Mouse (Mus musculus) CD8-positive naive resting alpha-beta T cell, adult 2 months (primary cell): ENCODE data around the gene Cdc42bpb.

ENCODE experiments used
- DNase-seq, 2 experiments: peaks; one replicate each; pipeline ENCODE4 v3.0.0; 2022; ENCODE audit warnings: low read depth in 2 of 2, low spot score in 2 of 2

Cdc42bpb gene

GRCm38 (mm10) chr12:111301322-111302017 lies 76.0 kb downstream of the Cdc42bpb start:
- no peak for DNase-seq

GRCm38 (mm10) chr12:111293025-111293424 lies 84.5 kb downstream of the Cdc42bpb start:
- DNase-seq: no peak

- DNase-seq: no peak
Observed at GRCm38 (mm10) chr12:111284532-111284931, 93.0 kb downstream of the Cdc42bpb start.

GRCm38 (mm10) chr12:111283573-111283972 lies 93.9 kb downstream of the Cdc42bpb start:
- no peak for DNase-seq

- DNase-seq: no peak
Observed at GRCm38 (mm10) chr12:111276371-111276770, 101.1 kb downstream of the Cdc42bpb start.

GRCm38 (mm10) chr12:111275150-111275841 lies 102.2 kb downstream of the Cdc42bpb start:
- no peak for DNase-seq

GRCm38 (mm10) chr12:111274447-111275149 lies 102.9 kb downstream of the Cdc42bpb start:
- DNase-seq: no peak

GRCm38 (mm10) chr12:111274006-111274405 lies 103.5 kb downstream of the Cdc42bpb start:
- no peak for DNase-seq

GRCm38 (mm10) chr12:111272420-111272819 lies 105.1 kb downstream of the Cdc42bpb start:
- DNase-seq: peak; percentile 44 to 57

GRCm38 (mm10) chr12:111271966-111272365 lies 105.6 kb downstream of the Cdc42bpb start:
- DNase-seq: no peak

GRCm38 (mm10) chr12:111271406-111271805 lies 106.1 kb downstream of the Cdc42bpb start:
- DNase-seq: no peak

- no peak for DNase-seq
Observed at GRCm38 (mm10) chr12:111270629-111271277, 106.8 kb downstream of the Cdc42bpb start, which contains the start of gene Amn. TSS of gene Amn (plus strand) at chr12:111271095.

- no peak for DNase-seq
Observed at GRCm38 (mm10) chr12:111267673-111268325, 109.7 kb downstream of the Cdc42bpb start.

- DNase-seq: no peak
Observed at GRCm38 (mm10) chr12:111266592-111266991, 110.9 kb downstream of the Cdc42bpb start.

GRCm38 (mm10) chr12:111265212-111265611 lies 112.3 kb downstream of the Cdc42bpb start:
- no peak for DNase-seq

- no peak for DNase-seq
Observed at GRCm38 (mm10) chr12:111263650-111264049, 113.9 kb downstream of the Cdc42bpb start.

GRCm38 (mm10) chr12:111251227-111251626 lies 126.3 kb downstream of the Cdc42bpb start:
- no peak for DNase-seq

- DNase-seq: no peak
Observed at GRCm38 (mm10) chr12:111250116-111250515, 127.4 kb downstream of the Cdc42bpb start.

- no peak for DNase-seq
Observed at GRCm38 (mm10) chr12:111249095-111249494, 128.4 kb downstream of the Cdc42bpb start.

GRCm38 (mm10) chr12:111246808-111247464 lies 130.6 kb downstream of the Cdc42bpb start:
- DNase-seq: no peak
